Mouse (Mus musculus): ENCODE measurements around the gene Ccnt2.

DNA sequence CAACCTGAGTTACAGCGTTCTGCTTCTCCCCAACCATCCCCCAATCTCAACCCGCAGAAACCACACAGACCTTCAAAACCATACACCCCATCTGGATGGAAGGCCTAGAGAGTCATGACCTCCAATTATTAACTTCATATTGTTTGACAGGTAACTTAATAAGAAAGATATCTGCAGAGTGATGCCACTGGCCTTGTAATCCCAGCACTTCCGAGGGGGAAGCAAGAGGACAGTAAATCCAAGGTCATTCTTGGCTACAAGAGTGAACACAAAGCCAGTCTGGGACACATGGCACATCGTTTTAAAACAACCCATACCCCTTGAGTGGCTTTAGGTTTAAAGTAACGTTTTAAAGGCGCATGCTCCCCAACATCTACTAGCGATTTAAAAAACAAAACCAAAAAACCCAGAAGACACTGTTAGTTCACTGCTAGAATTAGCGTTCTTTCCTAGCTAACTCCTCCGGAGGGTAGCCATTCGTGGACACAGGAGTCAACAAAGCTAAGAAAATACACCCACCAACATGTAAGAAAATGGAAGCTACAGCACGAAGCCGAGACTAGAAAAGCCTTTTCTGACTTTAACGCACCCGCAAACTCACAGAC, 664 bp upstream of the Ccnt2 start:
- no peak for TF ChIP-seq EP300 (optimal IDR thresholded peaks at IDR 0.05)
- no peak for TF ChIP-seq CTCF (IDR thresholded peaks at IDR 0.05; ENCODE audit: low read depth)
